ENCODE assay signal across 22 mouse cellular contexts in the genomic region with DNA sequence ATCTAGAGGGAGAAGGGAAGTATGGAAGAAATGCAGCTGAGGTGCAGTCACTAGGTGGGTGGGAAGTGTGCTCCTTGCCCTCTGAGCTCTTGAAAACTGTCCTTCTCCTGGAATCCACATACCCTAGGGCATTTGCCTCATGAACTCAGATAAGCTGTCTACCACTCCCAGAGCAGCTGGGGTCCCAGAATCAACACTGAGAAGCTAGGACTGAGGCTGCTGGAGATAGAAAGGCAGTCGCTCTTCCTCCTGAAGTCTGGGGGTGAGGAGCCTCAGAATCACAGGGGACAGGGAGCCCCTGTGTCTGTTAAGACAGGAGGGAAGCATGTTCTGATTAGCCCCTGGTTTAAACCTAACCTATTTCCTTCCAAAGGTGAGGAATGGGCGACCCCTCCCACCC. TPM values are rescaled to one million over a fixed set of nuclear protein-coding genes. Genes with fewer than 3 reads are reported as not detected.
DNase-seq lines count a peak whose midpoint lies in the region; ATAC-seq and TF ChIP-seq lines count a peak whose summit lies in the region.
"Had no signal": no experiment of that assay in that cellular context is flagged by ENCODE, and none has a peak within 500 bp of the region (broad histone marks: within the 10 kb centered on the region; RNA-seq: fewer than 3 reads in every experiment).

No protein-coding gene starts in this region.

- H3K4me1 ChIP-seq in heart, embryonic 12.5 days (replicated peaks) = peaks cover 12% of the 10 kb centered on the region
- H3K4me1 ChIP-seq in lung, embryonic 16.5 days (replicated peaks; ENCODE audit: control insufficient read depth, insufficient read depth, low read length) = no peaks in the 10 kb centered on the region
- peaks cover 5% of the 10 kb centered on the region for H3K4me1 ChIP-seq in embryonic facial prominence, embryonic 10.5 days
- peaks cover 14% of the 10 kb centered on the region; the same call in 1 of the 2 replicates for H3K4me1 ChIP-seq in liver, postnatal 0 days (ENCODE audit: insufficient read depth)
- H3K4me1 ChIP-seq: kidney, embryonic 15.5 days; limb, embryonic 15.5 days; neural tube, embryonic 15.5 days had no signal

- H3K27ac ChIP-seq in heart, embryonic 12.5 days (ENCODE audit: poor library complexity, severe bottlenecking) = peak overlapping the region; percentile 62
- H3K27ac ChIP-seq in lung, embryonic 16.5 days (ENCODE audit: low read length) = no peak overlapping the region
- peak overlapping the region; percentile 51; the same call in 1 of the 2 replicates for H3K27ac ChIP-seq in embryonic facial prominence, embryonic 10.5 days (replicated peaks)
- peak overlapping the region; percentile 55; the same call in 1 of the 2 replicates for H3K27ac ChIP-seq in liver, postnatal 0 days (ENCODE audit: low read depth)
- H3K27ac ChIP-seq: kidney, embryonic 15.5 days; layer of hippocampus, adult 2 months; limb, embryonic 15.5 days; neural tube, embryonic 15.5 days had no signal

- WGBS in heart, embryonic 12.5 days = 31% methylated on average over 2 of the region's 2 CpGs
- whole genome bisulfite sequencing in lung, embryonic 16.5 days = 43% methylated on average over 2 of the region's 2 CpGs
- WGBS in embryonic facial prominence, embryonic 10.5 days = 54% methylated on average over 2 of the region's 2 CpGs
- WGBS in liver, postnatal 0 days (ENCODE audit: insufficient replicate concordance) = 49% methylated on average over 2 of the region's 2 CpGs

- TF ChIP-seq EP300 in liver, postnatal 0 days (IDR thresholded peaks at IDR 0.05; ENCODE audit: low read depth) = no peak

- no peak for DNase-seq in heart, postnatal 36 days
- DNase-seq in lung, postnatal 25 days (ENCODE audit: low spot score) = no peak
- no peak for DNase-seq in embryonic facial prominence, embryonic 10.5 days (ENCODE audit: low spot score)
- no peak for DNase-seq in liver, postnatal 0 days
- DNase-seq in cerebellum, adult 8-10 months = no peak
- DNase-seq in gastrocnemius, adult 18-20 months (ENCODE audit: low spot score) = no peak
- DNase-seq: cerebellum, adult 18-20 months; thymus, postnatal 4 days had no signal

- H3K27me3 ChIP-seq in heart, embryonic 12.5 days (replicated peaks) = no peaks in the 10 kb centered on the region
- H3K27me3 ChIP-seq in lung, embryonic 16.5 days (ENCODE audit: control insufficient read depth, insufficient read depth, low read depth, low read length) = no peaks in the 10 kb centered on the region
- no peaks in the 10 kb centered on the region for H3K27me3 ChIP-seq in embryonic facial prominence, embryonic 10.5 days (replicated peaks; ENCODE audit: low read depth, poor library complexity, severe bottlenecking)
- H3K27me3 ChIP-seq in liver, postnatal 0 days (ENCODE audit: insufficient read depth, low read length) = no peaks in the 10 kb centered on the region
- H3K27me3 ChIP-seq: kidney, embryonic 15.5 days; limb, embryonic 15.5 days; neural tube, embryonic 15.5 days had no signal

- no peak; the same call in 1 of the 2 replicates for ATAC-seq in heart, embryonic 12.5 days (ENCODE audit: insufficient number of reproducible peaks, low FRiP score)
- peak; percentile 34; the same call in 1 of the 2 replicates for ATAC-seq in lung, embryonic 16.5 days (ENCODE audit: low read depth)
- no peak for ATAC-seq in liver, postnatal 0 days
- ATAC-seq: hindbrain, embryonic 16.5 days had no signal

- TF ChIP-seq CTCF in liver, postnatal 0 days (IDR thresholded peaks at IDR 0.05; ENCODE audit: low read depth) = no peak

- intact Hi-C loops in heart, postnatal 36 days (cut with DNase I) = no loop called here

- no peak overlapping the region for H3K4me3 ChIP-seq in heart, embryonic 12.5 days
- H3K4me3 ChIP-seq in lung, embryonic 16.5 days (ENCODE audit: low read length) = no peak overlapping the region
- H3K4me3 ChIP-seq in embryonic facial prominence, embryonic 10.5 days = no peak overlapping the region
- H3K4me3 ChIP-seq in liver, postnatal 0 days (ENCODE audit: low read depth, low read length) = no peak overlapping the region
- H3K4me3 ChIP-seq: erythroblast, embryonic 14.5 days; kidney, embryonic 15.5 days; layer of hippocampus, adult 2 months; limb, embryonic 15.5 days; neural tube, embryonic 15.5 days had no signal

- peak overlapping the region; percentile 5; the same call in 1 of the 2 replicates for H3K4me2 ChIP-seq in heart, embryonic 12.5 days
- no peak overlapping the region for H3K4me2 ChIP-seq in lung, embryonic 16.5 days (ENCODE audit: low read depth, low read length)
- H3K4me2 ChIP-seq in liver, postnatal 0 days (ENCODE audit: low read depth, low read length) = no peak overlapping the region
- H3K4me2 ChIP-seq: kidney, embryonic 15.5 days; limb, embryonic 15.5 days; neural tube, embryonic 15.5 days had no signal

- H3K9me3 ChIP-seq in heart, embryonic 12.5 days (replicated peaks) = no peaks in the 10 kb centered on the region
- H3K9me3 ChIP-seq in lung, embryonic 16.5 days (ENCODE audit: control insufficient read depth, low read length) = no peaks in the 10 kb centered on the region
- H3K9me3 ChIP-seq in embryonic facial prominence, embryonic 10.5 days = no peaks in the 10 kb centered on the region
- H3K9me3 ChIP-seq in liver, postnatal 0 days (ENCODE audit: low read length) = no peaks in the 10 kb centered on the region
- H3K9me3 ChIP-seq: kidney, embryonic 15.5 days; limb, embryonic 15.5 days; neural tube, embryonic 15.5 days had no signal

- no peak overlapping the region for H3K9ac ChIP-seq in heart, embryonic 12.5 days
- H3K9ac ChIP-seq in lung, embryonic 16.5 days (ENCODE audit: low read length) = no peak overlapping the region
- H3K9ac ChIP-seq in liver, postnatal 0 days (replicated peaks) = no peak overlapping the region
- H3K9ac ChIP-seq: kidney, embryonic 15.5 days; limb, embryonic 15.5 days; neural tube, embryonic 15.5 days had no signal

- peaks cover 25% of the 10 kb centered on the region for H3K36me3 ChIP-seq in heart, embryonic 12.5 days
- H3K36me3 ChIP-seq in lung, embryonic 16.5 days (ENCODE audit: control insufficient read depth, insufficient read depth, low read length) = no peaks in the 10 kb centered on the region
- H3K36me3 ChIP-seq in embryonic facial prominence, embryonic 10.5 days (replicated peaks) = peaks cover 8% of the 10 kb centered on the region; the same call in 1 of the 2 replicates
- peaks cover 4% of the 10 kb centered on the region; the same call in 1 of the 2 replicates for H3K36me3 ChIP-seq in liver, postnatal 0 days (replicated peaks; ENCODE audit: insufficient read depth, low read length)
- H3K36me3 ChIP-seq: kidney, embryonic 15.5 days; limb, embryonic 15.5 days; neural tube, embryonic 15.5 days had no signal

RNA-seq across cellular contexts. Expression of gene A930018P22Rik, which starts 13.0 kb away (rescaled TPM):
- polyA plus RNA-seq in heart, embryonic 12.5 days (2016; fragmentation: Nextera tagmentation; extraction: Ambion mirVana) = 0.36 and 0.55 TPM in 2 replicates
- total RNA-seq in heart, postnatal 36 days (2021) = under 1 TPM; 0.64 to 0.79 TPM
- not detected in 2 replicates for polyA plus RNA-seq in lung, embryonic 16.5 days (2015; fragmentation: Nextera tagmentation; extraction: Ambion mirVana)
- polyA plus RNA-seq in embryonic facial prominence, embryonic 10.5 days (2016; fragmentation: Nextera tagmentation; extraction: Ambion mirVana) = not detected in 2 replicates
- 0.70 and 1.3 TPM in 2 replicates for polyA plus RNA-seq in liver, postnatal 0 days (2015; fragmentation: Nextera tagmentation; extraction: Ambion mirVana)
- under 1 TPM; 0.48 to 0.66 TPM for total RNA-seq in gastrocnemius, adult 18-20 months (2021)
- total RNA-seq: layer of hippocampus, adult 2 months; left cerebral cortex, postnatal 10 days; MEL had no signal
- polyA plus RNA-seq: hindbrain, embryonic 16.5 days; limb, embryonic 15.5 days; neural tube, embryonic 15.5 days; spleen, adult 2 months had no signal

RNA-seq across cellular contexts. Expression of gene Cd59a, which starts 13.9 kb away (rescaled TPM):
- polyA plus RNA-seq in heart, embryonic 12.5 days (2016; fragmentation: Nextera tagmentation; extraction: Ambion mirVana) = 83.3 and 85.1 TPM in 2 replicates
- 10 to 100 TPM; 43.9 to 58.0 TPM for total RNA-seq in heart, postnatal 36 days (2021)
- 27.8 and 28.3 TPM in 2 replicates for polyA plus RNA-seq in lung, embryonic 16.5 days (2015; fragmentation: Nextera tagmentation; extraction: Ambion mirVana)
- 21.7 and 22.4 TPM in 2 replicates for polyA plus RNA-seq in embryonic facial prominence, embryonic 10.5 days (2016; fragmentation: Nextera tagmentation; extraction: Ambion mirVana)
- 73.8 and 76.9 TPM in 2 replicates for polyA plus RNA-seq in liver, postnatal 0 days (2015; fragmentation: Nextera tagmentation; extraction: Ambion mirVana)
- total RNA-seq in gastrocnemius, adult 18-20 months (2021) = 10 to 100 TPM; 15.0 to 16.7 TPM

RNA-seq across cellular contexts. Expression of gene Cd59b, which starts 39.9 kb away (rescaled TPM):
- polyA plus RNA-seq in heart, embryonic 12.5 days (2016; fragmentation: Nextera tagmentation; extraction: Ambion mirVana) = 4.9 and 7.0 TPM in 2 replicates
- total RNA-seq in heart, postnatal 36 days (2021) = 1 to 10 TPM; 3.5 to 3.7 TPM
- 6.7 and 9.7 TPM in 2 replicates for polyA plus RNA-seq in lung, embryonic 16.5 days (2015; fragmentation: Nextera tagmentation; extraction: Ambion mirVana)
- polyA plus RNA-seq in embryonic facial prominence, embryonic 10.5 days (2016; fragmentation: Nextera tagmentation; extraction: Ambion mirVana) = 4.1 and 4.4 TPM in 2 replicates
- 4.4 and 4.5 TPM in 2 replicates for polyA plus RNA-seq in liver, postnatal 0 days (2015; fragmentation: Nextera tagmentation; extraction: Ambion mirVana)
- total RNA-seq in gastrocnemius, adult 18-20 months (2021) = 1 to 10 TPM; 2.8 to 3.0 TPM
- total RNA-seq: layer of hippocampus, adult 2 months; MEL had no signal

RNA-seq across cellular contexts. Expression of gene Gm10799, which starts 41.2 kb away (rescaled TPM):
- not detected in 2 replicates for polyA plus RNA-seq in heart, embryonic 12.5 days (2016; fragmentation: Nextera tagmentation; extraction: Ambion mirVana)
- total RNA-seq in heart, postnatal 36 days (2021) = not detected
- not detected in 2 replicates for polyA plus RNA-seq in lung, embryonic 16.5 days (2015; fragmentation: Nextera tagmentation; extraction: Ambion mirVana)
- not detected in 2 replicates for polyA plus RNA-seq in embryonic facial prominence, embryonic 10.5 days (2016; fragmentation: Nextera tagmentation; extraction: Ambion mirVana)
- polyA plus RNA-seq in liver, postnatal 0 days (2015; fragmentation: Nextera tagmentation; extraction: Ambion mirVana) = not detected in 2 replicates
- not detected for total RNA-seq in gastrocnemius, adult 18-20 months (2021)
- total RNA-seq: layer of hippocampus, adult 2 months; left cerebral cortex, postnatal 10 days; megakaryocyte-erythroid progenitor cell, adult 5-6 weeks; MEL had no signal
- polyA plus RNA-seq: erythroblast, embryonic 14.5 days; gonadal fat pad, adult 2 months; hindbrain, embryonic 16.5 days; kidney, embryonic 15.5 days; limb, embryonic 15.5 days; neural tube, embryonic 15.5 days; spleen, adult 2 months; testis, adult 2 months had no signal

RNA-seq across cellular contexts. Expression of gene Gm10912, which starts 43.9 kb away (rescaled TPM):
- not detected in 2 replicates for polyA plus RNA-seq in heart, embryonic 12.5 days (2016; fragmentation: Nextera tagmentation; extraction: Ambion mirVana)
- total RNA-seq in heart, postnatal 36 days (2021) = under 1 TPM in 1 of 2 experiments, not detected in 1; 0.17 TPM
- not detected in 2 replicates for polyA plus RNA-seq in lung, embryonic 16.5 days (2015; fragmentation: Nextera tagmentation; extraction: Ambion mirVana)
- polyA plus RNA-seq in embryonic facial prominence, embryonic 10.5 days (2016; fragmentation: Nextera tagmentation; extraction: Ambion mirVana) = not detected in 2 replicates
- polyA plus RNA-seq in liver, postnatal 0 days (2015; fragmentation: Nextera tagmentation; extraction: Ambion mirVana) = 0.11 TPM in 1 of 2 replicates, not detected in the other
- total RNA-seq in gastrocnemius, adult 18-20 months (2021) = under 1 TPM; 0.14 to 0.24 TPM
- polyA plus RNA-seq: erythroblast, embryonic 14.5 days; hindbrain, embryonic 16.5 days; kidney, embryonic 15.5 days; neural tube, embryonic 15.5 days had no signal
